Mouse (Mus musculus) liver, postnatal 0 days (tissue): ENCODE measurements around the gene Macf1. TPM values are rescaled to one million over a fixed set of nuclear protein-coding genes. Genes with fewer than 3 reads are reported as not detected.
A peak's percentile ranks its signal among the peaks of the same experiment; 100 is the strongest.

Experiments
- ATAC-seq: fragments of 200-750 bp; cut with Nextera tagmentation; 2 replicates; pipeline ENCODE4 v1.8.0; 2017; ENCODE audit warnings: mild to moderate bottlenecking, moderate library complexity
- DNase-seq: peaks from one replicate; pipeline ENCODE4 v3.0.0-alpha.2; 2016
- H3K27ac ChIP-seq: fragments of 300-500 bp; sonication (generic); 2 replicates; pipeline ENCODE4 v1.5.1; 2014; ENCODE audit warnings: antibody characterized with exemption, moderate library complexity, mild to moderate bottlenecking, low read depth
- H3K27me3 ChIP-seq: fragments of 300-500 bp; sonication (generic); 2 replicates; pipeline ENCODE4 v1.6.1; 2014; ENCODE audit warnings: low read length, control low read depth, mixed read lengths; ENCODE audit not compliant: insufficient read depth
- H3K36me3 ChIP-seq: fragments of 300-500 bp; sonication (generic); replicated peaks from 2 replicates; pipeline ENCODE4 v1.6.1; 2014; ENCODE audit warnings: mild to moderate bottlenecking, control low read depth, low read length, moderate library complexity, mixed read lengths; ENCODE audit not compliant: insufficient read depth
- H3K4me1 ChIP-seq: fragments of 300-500 bp; sonication (generic); 2 replicates; pipeline ENCODE4 v1.6.1; 2014; ENCODE audit warnings: antibody characterized with exemption, mild to moderate bottlenecking, control low read depth; ENCODE audit not compliant: insufficient read depth
- H3K4me2 ChIP-seq: fragments of 300-500 bp; sonication (generic); 2 replicates; pipeline ENCODE4 v1.6.1; 2014; ENCODE audit warnings: low read depth, mild to moderate bottlenecking, low read length, moderate library complexity, mixed read lengths
- H3K4me3 ChIP-seq: fragments of 300-500 bp; sonication (generic); 2 replicates; pipeline ENCODE4 v1.5.1; 2014; ENCODE audit warnings: low read depth, low read length
- H3K9ac ChIP-seq: fragments of 300-500 bp; sonication (generic); replicated peaks from 2 replicates; pipeline ENCODE4 v1.6.1; 2014; ENCODE audit warnings: mild to moderate bottlenecking, moderate library complexity
- H3K9me3 ChIP-seq: fragments of 300-500 bp; sonication (generic); 2 replicates; pipeline ENCODE4 v1.6.1; 2016; ENCODE audit warnings: mild to moderate bottlenecking, control low read depth, low read length, mixed read lengths
- CTCF ChIP-seq: sonication (generic); IDR thresholded peaks from 2 replicates; pipeline ENCODE4 v1.5.1; 2016; ENCODE audit warnings: antibody characterized with exemption, low read depth
- EP300 ChIP-seq: IDR thresholded peaks from 2 replicates; pipeline ENCODE4 v1.6.1; 2016; ENCODE audit warnings: antibody characterized with exemption, low read depth, mild to moderate bottlenecking
- WGBS: fragments of 180-500 bp; shearing (Covaris S2); extraction: QIAGEN DNeasy Blood & Tissue Kit; methylation state at CpG from one replicate; pipeline ENCODE4 v1.1.7; 2014; ENCODE audit not compliant: insufficient replicate concordance; 5-methylcytosine and 5-hydroxymethylcytosine counted together
- polyA plus RNA-seq: library from polyadenylated mRNA; unstranded; fragments of >200 nt; fragmentation: Nextera tagmentation; extraction: Ambion mirVana; gene quantifications from 2 replicates; pipeline ENCODE4 v1.2.1, GENCODE M21; 2015

The Macf1 gene
- polyA plus RNA-seq, 1 experiment from 2014 or later: 11.3 TPM

DNA sequence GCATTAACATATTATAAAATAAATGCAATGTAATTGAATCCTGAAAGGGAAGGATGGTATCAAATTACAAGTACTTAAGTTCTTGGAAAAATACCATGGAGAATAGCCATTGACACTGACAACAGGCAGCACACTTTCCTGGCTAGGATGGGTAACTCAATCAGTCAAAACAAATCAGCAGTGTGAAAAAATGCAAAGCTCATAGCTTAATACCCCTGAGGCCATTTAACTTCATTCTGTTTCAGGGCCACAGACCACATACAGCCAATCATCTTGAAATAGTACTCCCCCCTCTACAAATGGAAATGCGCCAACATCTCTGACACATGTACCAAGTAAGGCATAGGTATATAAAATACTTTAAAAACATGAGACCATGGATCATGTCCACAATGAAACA, 281.9 kb downstream of the Macf1 start:
- 89% methylated on average over 1 of the region's 1 CpGs for WGBS

DNA sequence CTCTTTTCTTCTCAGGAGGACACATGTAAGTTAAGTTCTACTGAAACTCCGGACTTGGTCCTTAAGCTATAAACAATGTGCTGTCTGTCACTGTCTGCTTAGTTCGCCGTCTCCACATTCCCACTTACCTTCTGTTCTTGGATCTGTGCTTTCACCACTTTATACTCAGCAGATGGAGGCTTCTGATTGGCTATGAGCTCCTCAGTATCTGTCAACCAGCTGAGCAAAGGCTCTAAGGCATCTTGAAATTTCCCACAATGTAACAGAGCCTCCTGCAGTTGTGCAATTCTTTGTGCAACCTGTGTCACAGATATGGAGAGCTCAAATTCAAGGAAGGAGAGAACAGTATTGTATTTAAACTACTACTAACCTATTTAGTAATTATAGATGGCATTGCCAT, 282.9 kb downstream of the Macf1 start:
- H3K9ac ChIP-seq: no peak overlapping the region
- H3K9me3 ChIP-seq: no peaks in the 10 kb centered on the region
- peaks cover 6% of the 10 kb centered on the region; the same call in 1 of the 2 replicates for H3K4me1 ChIP-seq
- H3K4me3 ChIP-seq: no peak overlapping the region
- 74% methylated on average over 3 of the region's 3 CpGs for WGBS
- H3K36me3 ChIP-seq: peaks cover 27% of the 10 kb centered on the region
- H3K27ac ChIP-seq: no peak overlapping the region
- H3K4me2 ChIP-seq: no peak overlapping the region
- no peak for DNase-seq
- no peaks in the 10 kb centered on the region for H3K27me3 ChIP-seq
- ATAC-seq: no peak
- no peak for TF ChIP-seq EP300
- TF ChIP-seq CTCF: no peak

More for the DNA sequence above, 281.9 kb downstream of the Macf1 start:
- Histone ChIP-seq H3K36me3 (peaks cover 24% of the 10 kb centered on the region), H3K27ac (no peak overlapping the region), H3K4me3 (no peak overlapping the region), H3K27me3 (no peaks in the 10 kb centered on the region), H3K4me1 (peaks cover 6% of the 10 kb centered on the region; the same call in 1 of the 2 replicates), H3K9me3 (no peaks in the 10 kb centered on the region), H3K4me2 (no peak overlapping the region), H3K9ac (no peak overlapping the region)
- DNase-seq (no peak), ATAC-seq (no peak)
- TF ChIP-seq EP300 (no peak), CTCF (no peak)

DNA sequence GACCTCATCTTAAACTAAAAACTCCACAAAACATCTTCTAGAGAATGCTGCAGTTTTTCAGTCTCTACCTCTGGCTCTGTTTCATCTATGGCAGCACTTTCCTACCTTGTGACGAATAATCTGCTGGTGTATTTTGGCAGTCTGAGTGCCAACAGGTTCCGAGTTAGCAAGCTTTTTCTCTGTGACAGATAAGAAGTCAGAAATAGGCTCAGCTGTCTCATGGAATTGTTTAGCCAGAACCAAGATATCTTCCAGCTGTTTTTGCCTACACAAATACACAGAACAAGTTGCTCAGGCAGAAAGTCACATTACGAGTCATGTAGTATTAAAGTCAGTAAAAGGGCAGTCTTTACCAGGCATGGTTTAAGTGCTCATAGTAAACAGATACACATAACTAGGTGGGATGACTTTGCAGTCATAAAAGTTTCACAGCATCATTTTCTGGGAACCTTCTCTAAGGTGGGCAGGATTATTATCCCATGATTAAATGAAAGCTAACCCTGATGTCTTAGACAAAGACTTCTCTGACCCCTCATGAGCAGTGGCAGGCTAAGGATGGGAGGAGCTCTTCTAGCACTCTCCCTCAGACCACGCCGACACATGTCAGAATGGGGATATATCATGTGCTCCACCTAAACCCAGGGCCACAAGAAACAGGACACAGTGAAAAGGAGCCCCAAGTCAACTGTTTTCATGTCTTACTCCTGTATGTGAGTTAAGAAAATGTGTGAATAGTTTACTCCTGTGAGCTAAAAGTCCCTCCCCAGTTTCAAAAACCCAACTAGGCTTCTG, 286.3 kb downstream of the Macf1 start:
- H3K36me3 ChIP-seq: peaks cover 53% of the 10 kb centered on the region
- no peak overlapping the region for H3K4me3 ChIP-seq
- no peak overlapping the region for H3K27ac ChIP-seq
- H3K27me3 ChIP-seq: no peaks in the 10 kb centered on the region
- ATAC-seq: no peak
- H3K9ac ChIP-seq: no peak overlapping the region
- 78% methylated on average over 5 of the region's 5 CpGs for WGBS
- H3K4me1 ChIP-seq: no peaks in the 10 kb centered on the region
- no peak for DNase-seq
- no peak overlapping the region for H3K4me2 ChIP-seq
- TF ChIP-seq EP300: no peak
- no peak for TF ChIP-seq CTCF
- no peaks in the 10 kb centered on the region for H3K9me3 ChIP-seq

DNA sequence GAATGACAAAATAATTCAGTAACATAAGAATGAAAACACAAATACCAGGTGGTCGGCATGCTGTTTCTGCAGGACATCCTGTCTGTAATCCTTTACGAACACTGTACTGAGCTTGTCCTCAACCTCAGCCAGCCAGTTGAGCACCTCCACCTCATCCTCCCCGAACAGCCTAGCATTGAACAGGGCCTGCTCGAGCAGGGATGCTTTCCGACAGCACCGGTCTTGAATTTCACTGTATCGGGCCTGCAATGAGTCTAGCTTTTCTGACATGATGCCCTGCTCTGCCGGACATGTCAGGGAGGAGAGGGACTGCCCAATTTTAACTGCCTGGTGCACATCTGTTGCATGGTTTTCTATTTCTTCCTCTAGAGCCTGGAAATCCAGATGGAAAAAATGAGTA, 287.1 kb downstream of the Macf1 start:
- ATAC-seq: no peak

DNA sequence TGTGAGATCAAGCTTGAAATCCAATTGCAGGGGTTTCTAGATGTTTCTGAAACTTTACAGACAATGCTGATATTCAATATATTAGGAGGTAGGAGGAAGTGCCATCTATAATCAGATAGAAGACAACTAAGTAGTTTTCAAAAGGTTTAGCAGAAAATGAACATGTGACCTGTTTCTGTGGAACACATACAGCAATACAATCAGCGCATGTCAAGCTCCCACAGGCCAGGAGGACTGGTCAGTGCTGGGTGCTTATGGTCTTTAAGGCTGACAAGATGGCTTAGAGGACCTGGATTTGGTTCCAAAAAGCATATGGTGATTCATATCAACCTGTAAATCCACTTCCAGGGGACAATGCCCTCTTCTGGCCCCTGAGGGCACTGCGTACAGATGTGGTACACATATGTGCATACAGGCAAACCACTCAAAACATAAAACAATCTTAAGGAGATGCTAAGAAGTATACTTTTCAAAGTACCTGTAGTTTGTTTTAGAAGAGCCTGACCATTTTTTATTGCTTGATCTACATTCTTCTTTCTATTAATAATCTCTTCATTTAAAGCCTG, 288.6 kb downstream of the Macf1 start:
- Histone ChIP-seq H3K4me2 (no peak overlapping the region), H3K9ac (no peak overlapping the region), H3K4me3 (no peak overlapping the region), H3K4me1 (no peaks in the 10 kb centered on the region), H3K27me3 (no peaks in the 10 kb centered on the region), H3K36me3 (peaks cover 50% of the 10 kb centered on the region), H3K27ac (no peak overlapping the region), H3K9me3 (no peaks in the 10 kb centered on the region)
- DNase-seq: no peak
- no peak for ATAC-seq
- WGBS: 96% methylated on average over 2 of the region's 2 CpGs
- TF ChIP-seq CTCF (peak; percentile 46), EP300 (no peak)

More for the DNA sequence above, 287.1 kb downstream of the Macf1 start:
- Histone ChIP-seq H3K27me3 (no peaks in the 10 kb centered on the region), H3K27ac (no peak overlapping the region), H3K4me3 (no peak overlapping the region), H3K9ac (no peak overlapping the region), H3K4me2 (no peak overlapping the region), H3K9me3 (no peaks in the 10 kb centered on the region), H3K4me1 (no peaks in the 10 kb centered on the region), H3K36me3 (peaks cover 56% of the 10 kb centered on the region)
- WGBS: 94% methylated on average over 8 of the region's 8 CpGs
- no peak for DNase-seq
- no peak for TF ChIP-seq EP300
- TF ChIP-seq CTCF: no peak

DNA sequence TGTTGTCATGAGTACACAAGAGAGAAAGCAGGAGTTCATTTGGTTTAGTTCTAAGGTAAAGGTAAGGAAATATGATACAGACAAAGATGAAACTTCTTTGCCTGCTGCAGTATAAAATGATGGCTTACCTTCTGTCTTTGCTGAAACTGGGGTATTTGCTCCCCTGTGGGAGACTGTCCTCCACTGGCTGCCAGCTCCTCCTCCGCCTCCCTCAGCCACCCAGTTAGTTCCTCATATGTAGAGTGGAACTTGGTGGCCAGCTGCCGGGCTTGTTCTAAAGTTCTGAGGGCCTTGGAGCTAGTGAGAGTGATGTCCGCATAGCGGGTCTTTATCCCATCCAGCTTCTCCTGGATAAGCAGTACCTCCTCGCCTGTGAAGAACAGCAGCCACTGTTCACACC, 289.3 kb downstream of the Macf1 start:
- Histone ChIP-seq H3K4me3 (no peak overlapping the region), H3K36me3 (peaks cover 46% of the 10 kb centered on the region), H3K4me2 (no peak overlapping the region), H3K9me3 (no peaks in the 10 kb centered on the region), H3K27ac (no peak overlapping the region), H3K9ac (no peak overlapping the region), H3K27me3 (no peaks in the 10 kb centered on the region), H3K4me1 (no peaks in the 10 kb centered on the region)
- ATAC-seq (no peak), DNase-seq (no peak)
- WGBS: 83% methylated on average over 5 of the region's 5 CpGs
- TF ChIP-seq CTCF (no peak), EP300 (no peak)
